ENCODE assay signal across 9 mouse cellular contexts in genomic region chr11:5239706-5240690, GRCm38 (mm10). TPM values are rescaled to one million over a fixed set of nuclear protein-coding genes. Genes with fewer than 3 reads are reported as not detected.
DNase-seq lines count a peak whose midpoint lies in the region; ATAC-seq and TF ChIP-seq lines count a peak whose summit lies in the region.
"Had no signal": no experiment of that assay in that cellular context is flagged by ENCODE, and none has a peak within 500 bp of the region (broad histone marks: within the 10 kb centered on the region; RNA-seq: fewer than 3 reads in every experiment).

No protein-coding gene starts in this region.

- no peak for TF ChIP-seq CTCF in liver, postnatal 0 days (IDR thresholded peaks at IDR 0.05; ENCODE audit: low read depth)
- no peak for TF ChIP-seq CTCF in forebrain, postnatal 0 days (IDR thresholded peaks at IDR 0.05; ENCODE audit: low read depth)

- H3K4me1 ChIP-seq in liver, postnatal 0 days (ENCODE audit: insufficient read depth) = no peaks in the 10 kb centered on the region
- H3K4me1 ChIP-seq in forebrain, postnatal 0 days (ENCODE audit: insufficient read depth) = peaks cover 10% of the 10 kb centered on the region

- no peak overlapping the region for H3K27ac ChIP-seq in liver, postnatal 0 days (ENCODE audit: low read depth)
- peak overlapping the region; percentile 23; the same call in 1 of the 2 replicates for H3K27ac ChIP-seq in forebrain, postnatal 0 days (ENCODE audit: low read depth, low read length)
- H3K27ac ChIP-seq: macrophage had no signal

- no peak overlapping the region for H3K9ac ChIP-seq in liver, postnatal 0 days (replicated peaks)
- no peak overlapping the region for H3K9ac ChIP-seq in forebrain, postnatal 0 days

- peak; percentile 55 for DNase-seq in liver
- no peak for DNase-seq in liver, postnatal 0 days
- DNase-seq in forebrain, postnatal 0 days = no peak
- peak; percentile 36 for DNase-seq in lung, postnatal 10 days
- DNase-seq in thymus, postnatal 25 days = peak; percentile 42
- no peak for DNase-seq in left cerebral cortex, adult 18-20 months (ENCODE audit: low spot score in 2 of 2)
- DNase-seq in ovary, postnatal 36 days (ENCODE audit: low spot score) = no peak
- no peak for DNase-seq in right cerebral cortex, postnatal 4 days

- no peak for ATAC-seq in liver, postnatal 0 days
- ATAC-seq in forebrain, postnatal 0 days = peak; percentile 18; the same call in 1 of the 2 replicates

- WGBS in liver, postnatal 0 days (ENCODE audit: insufficient replicate concordance) = 30% methylated on average over 10 of the region's 10 CpGs
- WGBS in forebrain, postnatal 0 days = 14% methylated on average over 10 of the region's 10 CpGs

- no peaks in the 10 kb centered on the region for H3K27me3 ChIP-seq in liver, postnatal 0 days (ENCODE audit: insufficient read depth, low read length)
- no peaks in the 10 kb centered on the region for H3K27me3 ChIP-seq in forebrain, postnatal 0 days (ENCODE audit: insufficient read depth, low read length)

- no peak overlapping the region; the same call in 1 of the 2 replicates for H3K4me2 ChIP-seq in liver, postnatal 0 days (ENCODE audit: low read depth, low read length)
- no peak overlapping the region for H3K4me2 ChIP-seq in forebrain, postnatal 0 days (ENCODE audit: low read depth)

- H3K9me3 ChIP-seq in liver, postnatal 0 days (ENCODE audit: low read length) = no peaks in the 10 kb centered on the region
- H3K9me3 ChIP-seq in forebrain, postnatal 0 days (ENCODE audit: low read length) = no peaks in the 10 kb centered on the region

- TF ChIP-seq EP300 in liver, postnatal 0 days (IDR thresholded peaks at IDR 0.05; ENCODE audit: low read depth) = no peak

- H3K4me3 ChIP-seq in liver, postnatal 0 days (ENCODE audit: low read depth, low read length) = no peak overlapping the region
- no peak overlapping the region for H3K4me3 ChIP-seq in forebrain, postnatal 0 days (ENCODE audit: low read depth, low read length)

- H3K36me3 ChIP-seq in liver, postnatal 0 days (replicated peaks; ENCODE audit: insufficient read depth, low read length) = no peaks in the 10 kb centered on the region; the same call in 1 of the 2 replicates
- H3K36me3 ChIP-seq in forebrain, postnatal 0 days (ENCODE audit: insufficient read depth) = 0 out of 2 replicates have a peak, but pooled peaks cover 3% of the 10 kb centered on the region

RNA-seq across cellular contexts. Expression of gene Kremen1, which starts 21.4 kb away (rescaled TPM):
- 1.8 and 2.2 TPM in 2 replicates for polyA plus RNA-seq in liver, postnatal 0 days (2015; fragmentation: Nextera tagmentation; extraction: Ambion mirVana)
- 7.5 and 9.7 TPM in 2 replicates for total RNA-seq in forebrain, postnatal 0 days (2014; rRNA removed)
- polyA plus RNA-seq in forebrain, postnatal 0 days (2015; fragmentation: Nextera tagmentation; extraction: Ambion mirVana) = 2.3 and 2.9 TPM in 2 replicates
- 10 to 100 TPM; 14.4 to 16.4 TPM for total RNA-seq in left cerebral cortex, adult 18-20 months (2021)

Comparison
In these comparisons a context has a peak if more than half of its experiments do, and no peak if none do; other contexts are left out.
1. DNase-seq: peak in liver (single experiment), lung, postnatal 10 days (single experiment) and thymus, postnatal 25 days (single experiment); none in liver, postnatal 0 days (single experiment), forebrain, postnatal 0 days (single experiment), left cerebral cortex, adult 18-20 months (0 of 2), ovary, postnatal 36 days (single experiment) and right cerebral cortex, postnatal 4 days (single experiment).